Mouse (Mus musculus) spleen, adult 2 months (tissue): Measurements from ENCODE around the gene Lyzl6.

Source experiments
- CTCF ChIP-seq: fragments of 200-500 bp; IDR thresholded peaks from 2 replicates; pipeline ENCODE4 v1.5.1; 2011; ENCODE audit warnings: mild to moderate bottlenecking, inconsistent platforms; ENCODE audit not compliant: insufficient read depth, insufficient read length, insufficient replicate concordance; ENCODE audit errors: extremely low read depth
- POLR2A ChIP-seq: fragments of 200-500 bp; IDR thresholded peaks from 2 replicates; pipeline ENCODE4 v1.6.1; 2011; ENCODE audit warnings: low read depth, low read length, inconsistent platforms

GRCm38 (mm10) chr11:103646301-103646700 lies 7.6 kb upstream of the Lyzl6 start:
- no peak for TF ChIP-seq POLR2A
- TF ChIP-seq CTCF: no peak
